Mouse (Mus musculus) neural tube, embryonic 12.5 days (tissue): ENCODE results near the gene Ipo5. TPM values are rescaled to one million over a fixed set of nuclear protein-coding genes. Genes with fewer than 3 reads are reported as not detected.

Experiments used
- ATAC-seq: fragments of 200-750 bp; cut with Nextera tagmentation; 2 replicates; pipeline ENCODE4 v1.8.0; 2017; ENCODE audit warnings: low read depth, mild to moderate bottlenecking, moderate TSS enrichment, moderate library complexity; ENCODE audit not compliant: low FRiP score
- H3K27ac ChIP-seq: fragments of 300-500 bp; sonication (generic); 2 replicates; pipeline ENCODE4 v1.5.1; 2016
- H3K27me3 ChIP-seq: fragments of 300-500 bp; sonication (generic); replicated peaks from 2 replicates; pipeline ENCODE4 v1.6.1; 2016; ENCODE audit warnings: mild to moderate bottlenecking
- H3K36me3 ChIP-seq: fragments of 300-500 bp; sonication (generic); 2 replicates; pipeline ENCODE4 v1.6.1; 2016; ENCODE audit warnings: mild to moderate bottlenecking
- H3K4me1 ChIP-seq: fragments of 300-500 bp; sonication (generic); 2 replicates; pipeline ENCODE4 v1.6.1; 2016
- H3K4me2 ChIP-seq: fragments of 300-500 bp; sonication (generic); replicated peaks from 2 replicates; pipeline ENCODE4 v1.6.1; 2016; ENCODE audit warnings: mild to moderate bottlenecking
- H3K4me3 ChIP-seq: fragments of 300-500 bp; sonication (generic); 2 replicates; pipeline ENCODE4 v1.5.1; 2016
- H3K9ac ChIP-seq: fragments of 300-500 bp; sonication (generic); 2 replicates; pipeline ENCODE4 v1.6.1; 2016; ENCODE audit warnings: mild to moderate bottlenecking
- H3K9me3 ChIP-seq: fragments of 300-500 bp; sonication (generic); 2 replicates; pipeline ENCODE4 v1.6.1; 2016; ENCODE audit warnings: mild to moderate bottlenecking
- WGBS: fragments of 180-500 bp; shearing (Covaris S2); methylation state at CpG from one replicate; pipeline ENCODE4 v1.1.7; 2016; 5-methylcytosine and 5-hydroxymethylcytosine counted together
- polyA plus RNA-seq: library from polyadenylated mRNA; unstranded; fragments of >200 nt; fragmentation: Nextera tagmentation; extraction: Ambion mirVana; gene quantifications from 2 replicates; pipeline ENCODE4 v1.2.1, GENCODE M21; 2016

Ipo5 gene
- polyA plus RNA-seq, 1 experiment from 2014 or later, result 88.4 TPM

DNA sequence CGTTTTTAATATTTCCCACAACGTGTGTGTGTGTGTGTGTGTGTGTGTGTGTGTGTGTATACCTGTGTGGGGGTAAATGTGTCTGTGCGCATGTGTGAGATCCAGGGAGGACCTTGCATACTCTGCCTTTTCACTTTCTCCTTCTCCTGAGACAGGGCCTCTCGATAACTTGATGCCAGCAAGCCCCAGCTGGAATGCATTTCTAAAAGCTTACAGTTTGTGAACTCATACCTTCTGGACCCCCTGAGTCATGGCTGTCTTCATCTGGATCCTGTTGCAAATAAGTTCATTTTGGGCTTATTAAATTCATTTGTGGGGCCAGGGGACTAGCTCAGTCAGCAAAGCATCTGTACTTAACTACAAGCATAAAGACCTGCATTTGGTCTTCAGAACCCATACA is 57.7 kb downstream of the Ipo5 start:
- H3K9me3 ChIP-seq, result no peaks in the 10 kb centered on the region
- H3K4me3 ChIP-seq, result no peak overlapping the region
- H3K4me2 ChIP-seq, result no peak overlapping the region
- H3K36me3 ChIP-seq, result no peaks in the 10 kb centered on the region
- WGBS, result 92% methylated on average over 4 of the region's 4 CpGs
- no peaks in the 10 kb centered on the region for H3K27me3 ChIP-seq
- H3K4me1 ChIP-seq, result no peaks in the 10 kb centered on the region
- no peak for ATAC-seq
- H3K27ac ChIP-seq, result no peak overlapping the region
- no peak overlapping the region for H3K9ac ChIP-seq

GRCm38 (mm10) chr14:120969673-120970072 is 58.6 kb downstream of the Ipo5 start:
- no peak overlapping the region for H3K27ac ChIP-seq
- no peaks in the 10 kb centered on the region for H3K36me3 ChIP-seq
- H3K4me2 ChIP-seq, result no peak overlapping the region
- ATAC-seq, result no peak
- H3K4me1 ChIP-seq, result no peaks in the 10 kb centered on the region
- 85% methylated on average over 3 of the region's 3 CpGs for WGBS
- H3K9me3 ChIP-seq, result no peaks in the 10 kb centered on the region
- H3K4me3 ChIP-seq, result no peak overlapping the region
- H3K9ac ChIP-seq, result no peak overlapping the region
- no peaks in the 10 kb centered on the region for H3K27me3 ChIP-seq

DNA sequence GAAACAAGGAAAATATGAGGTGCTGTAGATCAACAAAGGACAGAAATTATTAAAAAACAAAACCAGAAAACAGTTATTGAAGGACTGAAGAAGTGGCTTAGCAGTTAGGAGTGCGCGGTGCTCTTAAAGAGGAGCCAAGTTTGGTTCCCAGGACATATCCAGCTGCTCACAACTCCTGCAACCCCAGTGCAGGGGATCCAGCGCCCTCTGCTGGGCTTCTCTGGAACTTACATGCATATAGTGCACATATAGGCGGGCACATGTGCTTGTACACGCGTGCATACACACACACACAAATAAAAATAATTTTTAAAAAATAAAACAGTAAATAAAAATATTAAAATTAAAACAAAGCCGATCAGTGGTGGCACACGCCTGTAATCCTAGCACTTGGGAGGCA is 59.6 kb downstream of the Ipo5 start:
- H3K27ac ChIP-seq, result no peak overlapping the region
- no peak overlapping the region for H3K4me2 ChIP-seq
- no peaks in the 10 kb centered on the region for H3K4me1 ChIP-seq
- no peak overlapping the region for H3K4me3 ChIP-seq
- no peak for ATAC-seq
- H3K27me3 ChIP-seq, result no peaks in the 10 kb centered on the region
- H3K9me3 ChIP-seq, result no peaks in the 10 kb centered on the region
- WGBS, result 80% methylated on average over 8 of the region's 8 CpGs
- H3K36me3 ChIP-seq, result no peaks in the 10 kb centered on the region
- no peak overlapping the region for H3K9ac ChIP-seq

- Histone ChIP-seq H3K9me3 (no peaks in the 10 kb centered on the region), H3K4me2 (no peak overlapping the region), H3K9ac (no peak overlapping the region), H3K27me3 (no peaks in the 10 kb centered on the region), H3K4me1 (no peaks in the 10 kb centered on the region), H3K27ac (no peak overlapping the region), H3K36me3 (no peaks in the 10 kb centered on the region), H3K4me3 (no peak overlapping the region)
- ATAC-seq, result no peak
- WGBS, result 71% methylated on average over 6 of the region's 6 CpGs
These were observed 60.3 kb downstream of the Ipo5 start for GRCm38 (mm10) chr14:120971313-120971712.

GRCm38 (mm10) chr14:120979559-120979958 is 68.5 kb downstream of the Ipo5 start:
- Histone ChIP-seq H3K27ac (no peak overlapping the region), H3K4me3 (no peak overlapping the region), H3K4me1 (no peaks in the 10 kb centered on the region), H3K27me3 (no peaks in the 10 kb centered on the region), H3K4me2 (no peak overlapping the region), H3K9ac (no peak overlapping the region), H3K9me3 (no peaks in the 10 kb centered on the region), H3K36me3 (no peaks in the 10 kb centered on the region)
- WGBS, result 50% methylated on average over 3 of the region's 3 CpGs
- no peak for ATAC-seq

GRCm38 (mm10) chr14:120989126-120989525 is 78.1 kb downstream of the Ipo5 start:
- WGBS, result 65% methylated on average over 6 of the region's 6 CpGs
- H3K27me3 ChIP-seq, result no peaks in the 10 kb centered on the region
- no peak overlapping the region for H3K9ac ChIP-seq
- H3K4me3 ChIP-seq, result no peak overlapping the region
- no peaks in the 10 kb centered on the region for H3K9me3 ChIP-seq
- no peak overlapping the region for H3K27ac ChIP-seq
- no peak for ATAC-seq
- H3K4me1 ChIP-seq, result no peaks in the 10 kb centered on the region
- no peaks in the 10 kb centered on the region for H3K36me3 ChIP-seq
- no peak overlapping the region for H3K4me2 ChIP-seq

Other genes with a start within 250 kb of the Ipo5 start
- gene Farp1, start 124.0 kb downstream of the Ipo5 start, polyA plus RNA-seq, result 22.5 and 24.9 TPM in 2 replicates